Mouse (Mus musculus) lung, adult 2 months (tissue): ENCODE data around the gene Lamc3. TPM values are rescaled to one million over a fixed set of nuclear protein-coding genes. Genes with fewer than 3 reads are reported as not detected.

ENCODE experiments used
- DNase-seq: peaks from one replicate; pipeline ENCODE4 v3.0.0; 2022
- H3K4me1 ChIP-seq: fragments of 200-500 bp; 2 replicates; pipeline ENCODE4 v1.6.1; 2011; ENCODE audit warnings: low read length; ENCODE audit not compliant: control insufficient read depth, insufficient read depth
- H3K4me3 ChIP-seq: fragments of 200-500 bp; replicated peaks from 2 replicates; pipeline ENCODE3; 2011; ENCODE audit warnings: low read depth, mild to moderate bottlenecking, control low read depth, low read length; ENCODE audit errors: extremely low read depth
- CTCF ChIP-seq: fragments of 200-500 bp; IDR thresholded peaks from 2 replicates; pipeline ENCODE4 v1.5.1; 2011; ENCODE audit warnings: mild to moderate bottlenecking, low read length, control low read depth; ENCODE audit not compliant: insufficient read depth
- POLR2A ChIP-seq: fragments of 200-500 bp; IDR thresholded peaks from 2 replicates; pipeline ENCODE4 v1.6.1; 2011; ENCODE audit warnings: low read depth, mild to moderate bottlenecking, control low read depth, low read length, borderline replicate concordance; ENCODE audit errors: extremely low read depth
- WGBS: fragments of 180-500 bp; shearing (Covaris S2); methylation state at CpG from one replicate; pipeline ENCODE4 v1.1.7; 2018; 5-methylcytosine and 5-hydroxymethylcytosine counted together
- polyA plus RNA-seq: library from polyadenylated mRNA; depleted of rRNA; stranded (reverse); fragments of >200 nt; gene quantifications from 2 replicates; pipeline ENCODE4 v1.2.3, GENCODE M21; 2012

The Lamc3 gene
- polyA plus RNA-seq, 1 experiment, result 25.1 TPM

DNA sequence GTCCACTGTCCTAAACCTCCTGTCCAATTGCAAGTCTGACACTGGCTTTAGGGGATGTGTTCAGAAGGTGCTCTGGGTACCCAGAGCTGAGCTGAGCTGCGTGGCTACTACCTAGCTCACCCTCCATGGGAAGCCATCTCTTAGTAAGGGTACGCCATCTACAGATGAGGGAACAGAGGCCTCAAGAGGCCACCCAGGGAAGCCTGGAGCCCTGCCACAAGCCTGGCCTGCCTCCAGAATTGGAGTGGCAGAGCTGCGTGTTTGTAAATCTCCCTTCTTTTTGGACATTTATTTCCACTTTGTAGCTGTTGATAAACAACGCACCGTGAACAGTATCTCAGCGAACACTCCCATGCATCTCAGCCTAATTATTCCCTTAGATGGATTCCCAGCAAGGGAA lies 29.9 kb upstream of the Lamc3 start:
- 44% methylated on average over 6 of the region's 6 CpGs for WGBS
- DNase-seq, result no peak
- H3K4me3 ChIP-seq, result no peak overlapping the region
- TF ChIP-seq POLR2A (no peak), CTCF (no peak)
- H3K4me1 ChIP-seq, result no peaks in the 10 kb centered on the region

DNA sequence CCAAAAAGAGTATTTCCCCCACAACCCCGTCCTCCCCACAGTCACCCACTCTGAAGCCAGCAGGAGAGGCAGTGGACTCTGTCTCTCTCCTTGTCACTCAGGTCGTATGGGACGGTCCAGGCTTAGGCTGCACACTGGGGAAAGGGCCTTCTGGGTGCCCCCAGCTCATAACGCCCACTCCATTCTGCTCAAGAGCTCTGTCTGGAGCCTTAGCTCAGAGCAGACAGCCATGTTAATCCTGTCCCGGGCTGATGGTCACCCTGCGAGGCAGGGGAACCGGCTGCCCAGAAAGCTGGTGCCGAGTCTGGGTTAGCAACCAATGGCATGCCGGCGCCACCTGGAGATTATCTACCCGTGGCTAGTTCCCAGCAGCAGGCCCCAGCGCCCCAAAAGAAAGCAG lies 28.6 kb upstream of the Lamc3 start:
- DNase-seq, result no peak
- TF ChIP-seq CTCF, result no peak
- no peak for TF ChIP-seq POLR2A
- no peaks in the 10 kb centered on the region for H3K4me1 ChIP-seq
- 42% methylated on average over 12 of the region's 12 CpGs for WGBS
- H3K4me3 ChIP-seq, result no peak overlapping the region

DNA sequence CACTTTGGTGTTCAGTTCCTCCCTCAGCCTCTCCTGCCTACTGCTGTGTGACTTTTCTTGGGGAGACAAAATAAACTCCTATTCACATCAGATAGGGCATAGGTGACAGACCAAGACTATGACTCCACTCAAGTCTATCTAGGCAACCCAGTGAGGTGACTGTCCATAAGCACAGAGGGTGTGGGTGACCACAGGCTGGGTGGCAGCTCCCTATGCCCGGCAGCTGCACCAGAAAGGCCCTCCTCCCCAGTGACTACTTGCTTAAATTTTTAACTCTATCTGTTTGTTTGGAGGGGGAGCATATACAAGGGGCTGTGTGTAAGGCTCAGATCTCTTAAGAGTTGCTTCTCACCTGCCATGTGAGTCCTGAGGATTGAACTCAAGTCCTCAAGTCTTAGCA lies 24.2 kb upstream of the Lamc3 start:
- Histone ChIP-seq H3K4me3 (no peak overlapping the region), H3K4me1 (no peaks in the 10 kb centered on the region)
- WGBS, result 38% methylated on average over 1 of the region's 1 CpGs
- TF ChIP-seq POLR2A (no peak), CTCF (no peak)
- DNase-seq, result no peak

DNA sequence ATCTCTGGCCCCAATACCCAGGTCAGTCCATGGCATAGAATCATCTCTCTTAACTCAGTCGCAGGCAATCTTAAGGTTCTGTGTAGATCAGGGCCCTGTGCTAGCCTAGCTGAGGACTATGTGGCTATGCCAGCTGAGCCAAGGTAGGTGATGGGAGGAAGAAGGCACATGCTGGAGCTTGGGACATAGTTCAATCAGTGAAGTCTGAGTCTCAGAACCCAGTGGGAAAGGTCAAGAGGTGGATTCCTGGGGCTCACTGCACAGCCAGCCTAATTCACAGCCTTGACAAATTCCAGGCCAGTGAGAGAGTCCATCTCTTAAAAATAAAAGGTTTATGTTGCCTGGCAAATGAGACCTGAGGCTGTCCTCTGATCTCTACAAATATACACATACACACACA lies 23.3 kb upstream of the Lamc3 start:
- no peak for DNase-seq
- WGBS, result 79% methylated on average over 1 of the region's 1 CpGs
- H3K4me1 ChIP-seq, result no peaks in the 10 kb centered on the region
- TF ChIP-seq CTCF (no peak), POLR2A (no peak)
- no peak overlapping the region for H3K4me3 ChIP-seq

DNA sequence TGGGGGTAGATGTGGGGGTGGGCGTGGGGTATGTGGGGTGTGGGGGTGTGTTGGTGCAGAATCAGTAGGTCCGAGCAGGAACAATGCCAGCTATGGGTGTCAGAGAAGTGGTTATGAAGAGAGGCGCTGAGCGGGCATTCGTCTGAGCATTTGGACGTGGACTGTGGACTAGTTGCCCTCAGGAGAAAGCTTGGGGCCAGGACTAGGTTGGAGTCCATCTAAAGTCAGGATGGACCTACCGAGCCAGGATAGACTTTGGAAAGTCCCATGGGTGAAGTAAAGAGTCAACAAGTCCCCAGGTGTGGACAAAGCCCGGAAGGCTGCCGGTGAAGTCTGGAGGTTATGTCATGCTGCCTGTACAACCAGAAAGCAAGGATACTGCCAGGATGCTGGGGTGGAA lies 22.2 kb upstream of the Lamc3 start:
- Histone ChIP-seq H3K4me3 (no peak overlapping the region), H3K4me1 (no peaks in the 10 kb centered on the region)
- DNase-seq, result no peak
- WGBS, result 87% methylated on average over 9 of the region's 9 CpGs
- TF ChIP-seq CTCF, result no peak
- no peak for TF ChIP-seq POLR2A

DNA sequence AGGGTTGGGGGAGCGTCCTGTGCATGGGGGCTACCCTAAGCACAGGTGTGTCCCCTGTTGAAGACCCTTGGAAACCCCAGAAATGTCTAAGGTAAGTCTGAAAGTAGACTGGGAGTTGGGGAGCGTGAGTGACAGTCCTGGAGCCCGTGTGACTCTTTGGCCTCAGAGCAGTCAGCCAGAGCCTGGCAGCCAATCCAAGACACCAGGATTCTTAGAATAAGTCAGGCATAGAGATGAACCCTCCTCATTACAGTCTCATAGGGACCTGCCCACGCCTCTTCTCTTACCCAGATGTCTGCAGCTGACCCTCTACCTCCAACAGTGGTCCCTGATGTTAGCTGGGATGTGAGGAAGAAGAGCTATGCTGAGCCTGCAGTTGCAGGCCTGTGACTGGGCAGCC lies 21.8 kb upstream of the Lamc3 start:
- no peaks in the 10 kb centered on the region for H3K4me1 ChIP-seq
- 64% methylated on average over 4 of the region's 4 CpGs for WGBS
- H3K4me3 ChIP-seq, result no peak overlapping the region
- no peak for DNase-seq
- no peak for TF ChIP-seq CTCF

DNA sequence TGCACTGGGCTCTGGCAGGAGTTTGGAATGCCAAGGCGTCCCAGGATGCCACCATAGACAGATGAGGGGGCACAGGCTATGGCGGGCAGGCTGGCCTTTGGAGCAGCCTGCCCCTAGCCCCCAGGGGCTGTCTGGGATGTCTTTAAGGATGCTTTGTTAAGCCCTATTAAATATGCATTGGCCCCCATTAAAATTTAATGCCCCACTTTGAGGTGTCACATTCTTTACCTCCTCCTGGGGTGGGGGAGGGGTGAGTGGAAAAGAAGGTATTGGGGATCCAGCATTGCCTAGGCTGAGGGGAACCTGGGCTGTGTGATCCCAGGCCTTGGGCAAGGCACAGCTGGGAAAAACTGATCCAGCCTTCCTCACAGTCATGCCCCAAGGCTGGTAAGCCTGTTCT lies 21.3 kb upstream of the Lamc3 start:
- TF ChIP-seq POLR2A, result no peak
- no peak for TF ChIP-seq CTCF
- DNase-seq, result no peak
- no peak overlapping the region for H3K4me3 ChIP-seq
- WGBS, result 63% methylated on average over 2 of the region's 2 CpGs
- no peaks in the 10 kb centered on the region for H3K4me1 ChIP-seq

DNA sequence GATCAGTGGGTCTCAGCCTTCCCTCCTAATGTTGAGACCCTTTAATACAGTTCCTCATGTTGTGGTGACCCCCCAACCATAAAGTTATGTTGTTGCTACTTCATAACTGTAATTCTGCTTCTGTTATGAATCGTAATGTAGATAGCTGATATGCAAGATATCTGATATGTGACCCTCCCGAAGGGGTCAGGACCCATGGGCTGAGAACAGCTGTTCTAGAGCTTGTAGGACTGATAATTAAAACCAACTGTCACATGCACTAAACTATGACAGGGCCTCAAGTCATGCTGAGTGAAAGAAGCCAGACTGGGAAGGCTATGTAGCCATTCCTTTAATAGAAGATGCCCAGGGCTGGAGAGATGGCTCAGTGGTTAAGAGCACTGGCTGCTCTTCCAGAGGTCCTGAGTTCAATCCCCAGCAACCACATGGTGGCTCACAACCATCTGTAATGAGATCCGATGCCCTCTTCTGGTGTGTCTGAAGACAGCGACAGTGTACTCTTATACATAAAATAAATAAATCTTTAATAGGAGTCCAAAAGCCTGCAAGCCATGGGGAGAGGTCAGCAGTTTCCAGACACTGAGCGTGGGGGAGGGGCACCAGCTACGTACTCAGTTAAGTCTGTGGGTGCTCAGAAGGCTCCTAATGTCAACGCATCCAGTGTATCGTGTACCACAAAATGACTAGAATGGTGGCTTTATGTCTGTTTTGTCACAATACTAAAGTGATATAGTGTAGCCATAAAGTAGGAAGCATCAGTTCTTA lies 19.1 kb upstream of the Lamc3 start:
- WGBS, result 78% methylated on average over 8 of the region's 8 CpGs
- TF ChIP-seq CTCF, result no peak
- no peak for TF ChIP-seq POLR2A
- DNase-seq, result no peak
- H3K4me3 ChIP-seq, result no peak overlapping the region
- H3K4me1 ChIP-seq, result no peaks in the 10 kb centered on the region

DNA sequence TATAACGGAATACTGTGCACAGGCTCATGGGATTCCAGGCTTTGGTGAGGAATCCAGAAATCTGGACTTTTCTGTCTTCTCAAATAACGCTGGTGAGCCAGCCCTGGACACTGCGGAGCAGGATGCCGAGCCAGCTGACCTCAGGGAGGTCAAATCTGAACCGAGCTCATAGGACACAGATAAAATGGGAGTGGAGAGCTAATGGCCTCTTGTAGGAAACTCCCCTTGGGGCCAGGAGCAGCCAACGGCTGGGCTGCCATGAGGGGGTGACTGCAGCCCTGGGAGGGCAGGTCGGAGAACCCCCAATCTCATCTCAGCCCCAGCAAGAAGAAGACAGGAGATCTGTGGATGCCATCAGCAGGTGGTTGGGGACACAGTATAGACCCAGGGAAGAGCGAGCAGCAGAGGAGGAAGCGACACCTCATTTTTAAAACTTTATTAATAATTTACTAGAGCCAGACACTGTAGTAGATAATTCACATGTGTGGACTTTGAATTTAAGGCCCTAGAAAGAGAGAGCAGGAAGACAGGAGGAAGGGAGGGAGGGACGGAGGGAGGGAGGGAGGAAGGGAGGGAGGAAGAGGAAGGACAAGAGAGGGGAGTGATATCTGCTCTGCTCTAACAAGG lies 18.4 kb upstream of the Lamc3 start:
- TF ChIP-seq POLR2A, result no peak
- DNase-seq, result no peak
- H3K4me1 ChIP-seq, result no peaks in the 10 kb centered on the region
- 57% methylated on average over 10 of the region's 10 CpGs for WGBS
- no peak overlapping the region for H3K4me3 ChIP-seq

DNA sequence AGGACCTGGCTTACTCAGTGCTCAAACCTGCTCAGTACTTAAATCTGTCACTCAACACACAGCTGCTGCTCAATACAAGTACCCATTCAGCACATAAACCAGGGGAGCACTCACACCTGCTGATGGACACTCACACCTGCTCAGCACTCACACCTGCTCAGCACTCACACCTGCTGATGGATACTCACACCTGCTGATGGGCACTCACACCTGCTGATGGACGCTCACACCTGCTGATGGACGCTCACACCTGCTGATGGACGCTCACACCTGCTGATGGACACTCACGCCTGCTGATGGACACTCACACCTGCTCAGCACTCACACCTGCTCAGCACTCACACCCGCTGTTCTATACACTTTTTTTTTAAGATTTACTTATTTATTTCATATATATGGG lies 17.4 kb upstream of the Lamc3 start:
- DNase-seq, result no peak
- no peaks in the 10 kb centered on the region for H3K4me1 ChIP-seq
- TF ChIP-seq POLR2A (no peak), CTCF (no peak)
- WGBS, result 87% methylated on average over 5 of the region's 5 CpGs
- no peak overlapping the region for H3K4me3 ChIP-seq

DNA sequence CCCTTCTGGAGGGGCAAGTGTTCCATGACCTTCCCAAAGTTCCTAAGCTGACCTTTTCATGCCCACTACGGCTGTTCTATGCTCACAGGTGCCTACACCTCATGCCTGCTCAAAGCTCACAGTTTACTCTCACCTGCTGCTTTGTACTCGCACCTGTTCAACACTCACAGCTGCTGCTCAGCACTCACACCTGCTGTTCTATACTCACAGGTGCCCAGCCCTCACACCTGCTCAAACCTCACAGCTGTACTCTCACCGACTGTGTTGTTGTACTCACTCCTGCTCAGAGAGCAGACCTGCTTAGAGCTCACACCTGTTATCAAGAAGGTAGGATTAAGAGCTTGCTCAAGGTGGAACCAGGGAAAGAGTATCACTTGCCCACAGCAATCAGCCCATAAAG lies 16.4 kb upstream of the Lamc3 start:
- Histone ChIP-seq H3K4me3 (no peak overlapping the region), H3K4me1 (no peaks in the 10 kb centered on the region)
- TF ChIP-seq POLR2A, result no peak
- no peak for TF ChIP-seq CTCF
- 51% methylated on average over 3 of the region's 3 CpGs for WGBS
- no peak for DNase-seq
